Mouse (Mus musculus) MN1 (cell line): ENCODE results near the gene Sprtn.

ENCODE experiments used
- DNase-seq: peaks from one replicate; pipeline ENCODE4 v3.0.0-alpha.2; 2016; ENCODE audit warnings: low spot score

Gene Sprtn

DNA sequence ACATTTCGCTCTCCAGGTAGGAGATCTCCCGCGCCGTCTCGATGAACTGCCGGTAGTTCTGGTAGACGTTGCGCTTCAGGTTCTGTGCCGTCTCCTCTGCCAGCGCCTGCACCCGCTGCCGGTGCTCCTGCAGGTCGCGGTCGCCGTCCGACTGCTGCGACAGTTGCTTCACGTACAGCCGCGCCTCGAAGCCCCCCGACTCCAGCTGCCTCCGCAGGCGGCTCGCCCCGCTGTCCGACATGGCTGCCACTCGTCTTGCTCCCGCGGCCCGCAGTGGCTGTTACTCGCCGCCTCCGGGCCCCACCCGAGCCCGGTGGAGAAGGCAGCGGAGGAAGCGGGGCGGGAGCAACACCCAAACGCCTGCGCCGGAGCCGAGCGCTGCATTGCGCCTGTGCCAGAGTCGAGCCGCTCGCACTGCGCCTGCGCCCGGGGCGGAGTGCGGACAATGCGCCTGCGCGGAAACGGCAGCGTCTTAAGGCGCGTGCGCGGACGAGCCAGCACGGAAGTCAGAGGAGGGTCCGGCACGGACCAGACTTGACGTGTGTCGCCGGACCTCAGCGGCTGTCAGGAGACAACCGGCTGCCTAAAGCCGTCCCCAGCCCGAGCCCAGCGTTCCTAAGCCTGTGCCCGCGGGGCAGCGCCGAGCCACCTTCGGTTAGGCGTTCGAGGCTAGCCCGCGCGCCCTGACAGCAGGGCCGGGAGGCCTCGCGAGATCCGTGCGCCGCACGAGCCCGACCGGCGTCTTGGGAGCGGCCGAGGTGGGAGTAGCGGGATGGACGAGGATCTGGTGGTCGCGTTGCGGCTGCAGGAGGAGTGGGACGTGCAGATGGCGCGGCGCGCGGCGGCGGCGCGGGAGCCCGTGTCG, at the start of gene Sprtn, which contains the start of gene Exoc8:
Sprtn (plus strand) TSS at position 501 of the 865 bp plus-strand sequence.
Exoc8 (minus strand) TSS at position 320 of the 865 bp plus-strand sequence.
- DNase-seq = peak; percentile 99

DNA sequence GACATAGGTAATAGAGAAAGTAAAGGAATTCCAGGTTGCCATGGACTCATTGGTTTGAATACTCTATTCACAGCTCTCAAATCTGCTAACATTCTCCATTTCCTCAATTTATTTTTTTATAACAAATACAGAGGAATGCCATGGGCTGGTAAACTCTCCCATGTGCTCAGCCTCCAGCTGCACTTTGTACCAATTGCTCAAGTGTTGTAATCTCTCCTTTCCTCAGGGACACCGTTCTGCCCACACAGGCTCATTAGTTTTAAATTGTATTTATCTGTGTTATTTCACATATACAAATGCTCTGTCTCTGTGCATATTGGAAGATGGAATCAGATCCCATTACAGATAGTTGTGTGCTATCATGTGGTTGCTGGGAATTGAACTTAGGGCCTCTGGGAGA, 44.2 kb upstream of the Sprtn start:
- no peak for DNase-seq

- no peak for DNase-seq
Measured at GRCm38 (mm10) chr8:124859466-124859865, 38.2 kb upstream of the Sprtn start.

DNA sequence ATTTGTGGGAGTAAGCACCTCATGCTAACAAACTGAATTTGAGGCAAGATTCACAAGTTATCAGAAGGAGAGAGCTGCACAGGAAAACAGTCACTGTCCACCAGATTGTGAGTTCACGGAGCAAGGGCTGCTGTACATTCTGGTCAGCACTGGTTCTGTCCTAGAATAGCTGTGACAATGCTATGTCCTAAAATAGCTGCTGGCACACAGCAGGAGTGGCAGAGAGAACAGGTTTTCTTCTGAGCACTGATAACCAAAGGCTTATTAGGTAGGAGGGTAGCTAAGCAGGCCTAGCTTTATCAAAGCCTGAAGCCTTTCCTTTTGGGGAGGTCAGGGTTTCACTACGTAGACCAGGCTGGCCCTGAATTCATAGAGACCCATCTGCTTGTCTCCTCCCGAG, 37.5 kb upstream of the Sprtn start:
- no peak for DNase-seq

DNA sequence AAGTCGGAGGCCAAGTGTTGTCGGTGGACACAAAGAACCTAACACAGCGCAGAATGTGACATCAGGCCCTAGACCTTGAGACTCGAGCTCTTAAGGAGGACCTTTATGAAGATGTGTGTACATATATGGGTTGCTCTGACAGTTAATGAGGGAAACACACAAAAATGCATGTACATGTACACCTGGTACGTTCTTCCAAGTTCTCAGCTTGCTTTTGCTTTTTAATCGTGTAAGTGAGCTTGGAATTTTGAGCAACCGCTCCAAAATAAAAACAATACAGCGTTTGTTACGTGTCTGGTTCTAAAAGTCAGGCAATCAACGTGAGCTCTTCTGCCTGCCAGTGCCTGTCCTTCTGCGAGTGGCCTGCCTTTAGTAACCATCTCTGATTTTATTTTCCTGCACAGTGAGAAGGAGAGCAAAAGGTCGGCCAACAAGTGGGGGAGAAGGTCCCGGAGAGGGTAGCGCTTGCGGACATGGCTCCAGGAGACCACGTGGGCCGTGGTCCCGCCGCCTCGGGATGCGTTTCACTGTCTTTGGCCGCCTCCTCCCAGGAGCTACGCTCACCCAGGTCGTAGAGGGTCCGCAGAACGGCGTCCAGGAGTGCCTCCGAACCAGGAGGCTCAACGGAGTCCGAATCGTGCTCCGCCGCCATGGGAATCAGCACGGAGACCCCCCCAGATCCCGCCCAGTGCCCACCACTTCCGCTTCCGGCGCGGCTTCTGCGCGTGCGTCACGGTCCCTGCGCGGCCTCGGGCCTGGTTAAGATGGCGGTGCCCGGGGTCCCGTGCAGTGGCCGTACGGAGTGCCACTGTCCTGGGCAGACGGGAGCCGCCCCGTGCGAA, 35.1 kb upstream of the Sprtn start, which contains the start of the genes Gnpat and 2810004N23Rik:
Gnpat (plus strand) TSS at position 713 of the 842 bp plus-strand sequence.
2810004N23Rik (minus strand) TSS at position 800 of the 842 bp plus-strand sequence.
- DNase-seq = peak; percentile 97

DNA sequence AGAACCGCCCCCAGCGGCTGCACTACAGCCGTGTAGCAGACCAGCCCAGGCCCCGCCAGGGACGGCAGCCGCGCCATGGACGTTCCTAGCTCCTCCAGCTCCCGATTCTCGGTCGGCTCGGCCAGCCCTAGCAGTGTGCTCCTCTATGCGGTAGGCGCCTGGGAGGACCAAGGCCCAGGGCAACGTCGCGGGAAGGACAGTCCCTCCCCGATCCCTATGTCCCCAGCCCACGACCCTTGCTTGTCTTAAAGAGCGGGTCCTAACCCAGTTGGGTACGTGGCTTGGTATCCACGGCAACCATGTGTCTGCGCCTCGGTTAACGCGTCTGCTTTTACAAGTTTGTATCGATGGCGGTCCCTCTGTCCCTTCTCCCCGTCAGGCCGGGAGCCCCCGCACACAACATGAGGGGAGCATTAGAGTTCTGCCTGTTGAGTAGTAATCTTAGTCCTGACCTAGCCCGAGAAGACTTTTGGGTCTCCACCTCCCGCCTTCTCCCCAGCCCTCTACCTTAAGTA, 34.5 kb upstream of the Sprtn start:
- DNase-seq = no peak

DNA sequence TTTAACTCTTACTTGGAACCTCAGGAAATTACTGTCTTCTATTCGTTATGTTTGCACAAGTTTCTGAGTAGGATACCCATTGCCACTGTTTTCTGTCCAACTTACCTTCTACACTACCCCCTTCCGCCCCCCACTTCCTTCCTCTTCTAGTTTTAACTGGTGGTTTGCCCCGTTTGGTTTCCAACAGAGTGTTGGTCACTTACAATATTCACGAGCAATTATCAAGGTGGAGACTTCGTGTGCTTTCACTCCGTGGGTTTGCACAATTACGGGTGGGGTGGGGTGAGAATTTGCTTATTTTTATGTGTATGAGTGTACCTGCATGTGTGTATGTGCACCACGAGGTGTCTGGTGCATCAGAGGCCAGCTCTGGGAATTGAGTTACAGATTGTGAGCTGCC, 34.0 kb upstream of the Sprtn start:
- DNase-seq = no peak

- no peak for DNase-seq
Measured at GRCm38 (mm10) chr8:124866669-124867068, 31.0 kb upstream of the Sprtn start.

GRCm38 (mm10) chr8:124867126-124867525, 30.6 kb upstream of the Sprtn start:
- DNase-seq = no peak

DNA sequence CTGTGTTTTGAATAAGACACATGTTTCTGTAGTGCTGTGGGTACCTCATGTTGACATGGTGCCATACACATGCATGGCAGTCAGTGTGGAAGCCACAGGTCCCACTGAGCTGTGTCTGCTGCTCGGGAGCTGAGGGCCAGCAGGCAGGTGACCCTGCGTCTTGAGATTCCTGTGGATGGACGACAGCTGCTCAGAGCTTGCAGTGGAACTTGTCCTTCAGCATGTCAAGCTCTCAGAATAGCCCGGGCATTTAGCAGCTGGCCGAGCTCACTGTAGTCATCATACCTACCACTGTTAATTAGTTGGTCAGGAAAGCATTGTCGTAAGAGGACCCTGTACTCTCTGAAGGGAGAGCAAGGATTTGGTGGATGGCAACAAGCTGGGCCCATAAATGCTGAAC, 28.0 kb upstream of the Sprtn start:
- no peak for DNase-seq

DNA sequence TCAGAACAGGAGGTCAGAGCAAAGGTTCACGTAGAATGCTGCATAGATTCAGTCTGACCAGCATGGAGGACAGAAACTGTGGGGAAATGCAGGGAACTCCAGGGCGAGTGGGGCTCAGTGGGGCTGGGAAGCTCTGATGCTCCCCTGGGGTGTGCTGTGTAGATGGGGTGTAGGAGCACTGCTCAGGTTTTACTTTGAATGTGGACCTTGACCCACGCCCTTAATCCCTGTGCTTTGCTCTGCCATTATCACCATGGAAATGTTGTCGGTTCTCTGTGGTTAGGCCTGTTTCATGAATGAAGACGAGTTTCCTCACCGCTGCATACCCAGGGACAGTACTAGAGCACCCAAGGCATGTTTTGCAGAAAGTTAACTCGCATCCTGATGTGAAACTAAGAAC, 26.2 kb upstream of the Sprtn start:
- no peak for DNase-seq

GRCm38 (mm10) chr8:124872081-124872480, 25.6 kb upstream of the Sprtn start:
- no peak for DNase-seq

DNA sequence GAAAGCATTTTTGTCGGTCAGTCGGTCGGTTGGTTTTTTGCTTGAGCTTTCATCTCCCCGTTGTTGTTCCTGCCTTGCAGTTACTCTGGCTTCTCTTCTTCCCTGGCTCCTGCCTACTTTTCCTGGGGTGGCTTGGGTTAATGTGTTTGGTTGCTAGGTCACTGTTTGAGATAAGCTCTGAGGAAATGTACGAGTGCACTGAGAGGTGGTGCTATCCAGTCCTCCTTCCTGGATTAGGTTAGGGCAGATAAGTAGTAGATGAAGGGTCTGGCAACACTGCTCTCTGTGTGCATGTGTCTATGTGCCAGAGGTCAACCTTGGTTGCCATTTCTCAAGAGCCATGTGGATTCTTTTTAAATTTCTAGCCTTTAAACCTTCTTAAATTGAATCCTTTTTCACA, 25.0 kb upstream of the Sprtn start:
- peak; percentile 46 for DNase-seq

GRCm38 (mm10) chr8:124878141-124878540, 19.5 kb upstream of the Sprtn start:
- no peak for DNase-seq

- no peak for DNase-seq
Measured at GRCm38 (mm10) chr8:124878946-124879526, 18.6 kb upstream of the Sprtn start.

- DNase-seq = no peak
Measured at GRCm38 (mm10) chr8:124888385-124888784, 9.3 kb upstream of the Sprtn start.

DNA sequence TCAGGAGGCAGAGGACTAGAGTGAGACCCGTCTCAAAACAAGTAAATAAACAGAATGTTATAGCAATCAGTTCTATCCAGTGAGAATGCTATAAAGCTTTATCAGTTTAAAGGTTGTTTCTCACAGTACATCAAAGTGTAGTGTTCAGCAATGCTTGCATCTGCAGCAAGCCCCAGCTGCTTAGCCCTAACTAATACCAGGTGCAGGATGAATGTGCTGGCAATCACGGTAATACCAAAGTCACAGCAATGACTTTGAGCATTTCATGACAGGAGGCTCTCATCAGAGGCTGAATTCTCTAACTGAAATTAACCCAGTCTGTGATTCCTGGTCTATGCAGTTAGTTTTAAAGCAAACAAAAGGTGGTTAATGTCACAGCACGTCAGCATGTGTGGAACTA, 5.1 kb upstream of the Sprtn start:
- no peak for DNase-seq

- DNase-seq = no peak
Measured at GRCm38 (mm10) chr8:124896010-124896631, 1.6 kb upstream of the Sprtn start.

- DNase-seq = peak; percentile 88
Measured at GRCm38 (mm10) chr8:124896632-124897385, 877 bp upstream of the Sprtn start.

GRCm38 (mm10) chr8:124898251-124898905, 692 bp downstream of the Sprtn start:
- DNase-seq = peak; percentile 58
